Mouse (Mus musculus): Measurements from ENCODE around the gene Rin3. TPM values are rescaled to one million over a fixed set of nuclear protein-coding genes. Genes with fewer than 3 reads are reported as not detected.
A peak's percentile ranks its signal among the peaks of the same experiment; 100 is the strongest.

Rin3 gene
- total and polyA plus RNA-seq, 3 experiments, result 17.5 to 38.9 TPM; not detected in 1

DNA sequence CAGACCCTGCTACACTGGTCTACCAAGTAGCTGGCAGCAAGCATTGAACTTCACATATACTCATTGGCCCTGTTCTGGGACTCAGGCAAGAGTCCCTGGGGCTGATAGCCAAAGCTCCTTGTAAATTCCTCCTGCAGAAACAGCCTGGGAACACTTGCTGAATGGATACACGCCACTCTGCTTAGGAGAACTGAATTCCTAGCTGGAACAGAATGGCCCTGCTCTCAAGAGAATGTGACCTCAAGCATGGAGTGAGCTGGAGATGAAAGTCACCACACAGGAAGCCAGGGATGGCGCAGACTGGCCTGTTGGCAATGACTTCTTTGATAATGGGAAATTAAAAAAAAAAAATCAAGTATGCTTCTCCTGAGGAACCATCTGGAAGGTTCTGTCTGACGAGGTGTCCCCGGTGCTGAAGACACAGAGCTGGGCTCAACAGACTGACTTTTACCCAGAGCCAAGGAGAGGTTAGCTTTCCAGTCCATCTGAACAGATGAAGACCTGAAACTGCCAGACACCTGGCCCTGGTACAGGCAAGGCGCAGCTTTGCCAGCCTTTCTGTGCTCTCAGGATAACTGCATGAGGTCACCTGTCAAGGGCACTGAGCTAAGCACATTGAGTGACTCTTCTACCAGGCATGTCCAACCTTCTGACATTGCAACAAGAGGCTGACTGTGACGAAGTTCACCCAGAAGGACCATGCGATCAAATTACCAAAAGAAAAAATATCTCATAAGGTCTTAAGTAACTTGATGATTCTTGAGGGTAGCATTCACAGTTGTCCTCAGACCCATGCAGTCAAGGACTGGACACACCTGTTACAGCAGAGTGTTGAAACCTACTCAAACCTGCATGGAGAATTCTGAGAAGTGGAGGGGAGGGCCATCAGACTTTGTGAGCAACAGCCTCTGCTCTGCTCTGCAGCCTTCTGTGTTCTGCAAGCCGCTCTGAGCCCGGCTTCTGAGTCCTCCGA is 78.6 kb downstream of the Rin3 start:
- H3K9ac ChIP-seq (ENCODE audit: control insufficient read depth, low read depth, low read length, poor library complexity, severe bottlenecking), result no peak overlapping the region
- H3K9me3 ChIP-seq (replicated peaks; ENCODE audit: insufficient read depth, low read length), result no peaks in the 10 kb centered on the region
- H3K4me1 ChIP-seq (ENCODE audit: control insufficient read depth in 1 of 2, insufficient read depth in 2 of 2, low read length in 2 of 2), result peaks cover 3 to 22% of the 10 kb centered on the region in 2 experiments; a peak in 3 of 4 replicates
- no peaks in the 10 kb centered on the region for H3K27me3 ChIP-seq (ENCODE audit: control insufficient read depth in 1 of 2, insufficient read depth in 2 of 2, low read length in 2 of 2)
- peaks cover 23% of the 10 kb centered on the region for H3K79me2 ChIP-seq (ENCODE audit: control insufficient read depth, insufficient read depth, low read length, poor library complexity)
- H3K27ac ChIP-seq (ENCODE audit: control insufficient read depth, low read depth, low read length), result no peak overlapping the region
- H3K4me3 ChIP-seq (ENCODE audit: control insufficient read depth in 1 of 2, insufficient read depth in 1 of 2, low read depth in 2 of 2, low read length in 2 of 2), result no peak overlapping the region
- H3K36me3 ChIP-seq (ENCODE audit: control insufficient read depth in 1 of 2, insufficient read depth in 2 of 2, low read length in 2 of 2), result peaks cover 8 to 19% of the 10 kb centered on the region in 2 experiments
- TF ChIP-seq GATA1 (IDR thresholded peaks at IDR 0.05; ENCODE audit: low read depth, low read length) (no peak), POLR2AphosphoS2 (IDR thresholded peaks at IDR 0.05; ENCODE audit: low read length) (no peak), MXI1 (IDR thresholded peaks at IDR 0.05; ENCODE audit: low read depth, low read length) (no peak), MYC (IDR thresholded peaks at IDR 0.05; ENCODE audit: low read depth, low read length) (no peak), KAT2A (conservative IDR thresholded peaks at IDR 0.05; ENCODE audit: low read depth, low read length) (no peak), MEF2A (IDR thresholded peaks at IDR 0.05; ENCODE audit: extremely low read depth, insufficient replicate concordance, low read depth, low read length, poor library complexity, severe bottlenecking) (no peak), ZNF384 (IDR thresholded peaks at IDR 0.05; ENCODE audit: low read depth, low read length) (no peak), MYB (IDR thresholded peaks at IDR 0.05; ENCODE audit: low read depth, low read length) (no peak), TAL1 (IDR thresholded peaks at IDR 0.05; ENCODE audit: low read length) (no peak), MAFK (IDR thresholded peaks at IDR 0.05; ENCODE audit: borderline replicate concordance, low read depth, low read length) (no peak), ETS1 (IDR thresholded peaks at IDR 0.05; ENCODE audit: low read depth, low read length) (no peak), CHD2 (IDR thresholded peaks at IDR 0.05; ENCODE audit: low read length) (no peak)
- DNase-seq (ENCODE audit: low read depth, low spot score), result no peak

GRCm38 (mm10) chr12:102365016-102365415 is 82.2 kb downstream of the Rin3 start:
- Histone ChIP-seq H3K9me3 (replicated peaks; ENCODE audit: insufficient read depth, low read length) (no peaks in the 10 kb centered on the region), H3K27ac (ENCODE audit: control insufficient read depth, low read depth, low read length) (no peak overlapping the region), H3K4me3 (ENCODE audit: control insufficient read depth in 1 of 2, insufficient read depth in 1 of 2, low read depth in 2 of 2, low read length in 2 of 2) (no peak overlapping the region), H3K9ac (ENCODE audit: control insufficient read depth, low read depth, low read length, poor library complexity, severe bottlenecking) (no peak overlapping the region), H3K27me3 (ENCODE audit: control insufficient read depth in 1 of 2, insufficient read depth in 2 of 2, low read length in 2 of 2) (no peaks in the 10 kb centered on the region), H3K36me3 (ENCODE audit: control insufficient read depth in 1 of 2, insufficient read depth in 2 of 2, low read length in 2 of 2) (peaks cover 0 to 10% of the 10 kb centered on the region in 2 experiments; a peak in 2 of 4 replicates), H3K79me2 (ENCODE audit: control insufficient read depth, insufficient read depth, low read length, poor library complexity) (peaks cover 4% of the 10 kb centered on the region; the same call in 1 of the 2 replicates), H3K4me1 (ENCODE audit: control insufficient read depth in 1 of 2, insufficient read depth in 2 of 2, low read length in 2 of 2) (no peaks in the 10 kb centered on the region; a peak in 1 of 4 replicates)
- peak; percentile 22 for DNase-seq (ENCODE audit: low read depth, low spot score)
- TF ChIP-seq MAX (IDR thresholded peaks at IDR 0.05; ENCODE audit: low read length), result no peak
- TF ChIP-seq ZNF384 (IDR thresholded peaks at IDR 0.05; ENCODE audit: low read depth, low read length), result peak; percentile 81
- TF ChIP-seq POLR2A (IDR thresholded peaks at IDR 0.05; ENCODE audit: control insufficient read depth in 1 of 2, insufficient read depth in 1 of 2, low read depth in 1 of 2, low read length in 2 of 2, poor library complexity in 1 of 2), result 0 out of 4 replicates have a peak, but pooled peaks of 1 of the 2 experiments have one; percentile 18

All from MEL (cell line).